Mouse (Mus musculus) CD4-positive, CD25-positive, alpha-beta regulatory T cell, adult 9 weeks (primary cell): ENCODE measurements around the gene 1700001P01Rik. TPM values are rescaled to one million over a fixed set of nuclear protein-coding genes. Genes with fewer than 3 reads are reported as not detected.

Experiments
- polyA plus RNA-seq: library from polyadenylated mRNA; unstranded; fragments of 100-300 nt; shearing (Covaris generic); gene quantifications from one replicate; pipeline ENCODE4 v1.2.1, GENCODE M21; 2017

Gene 1700001P01Rik
- polyA plus RNA-seq = not detected

DNA sequence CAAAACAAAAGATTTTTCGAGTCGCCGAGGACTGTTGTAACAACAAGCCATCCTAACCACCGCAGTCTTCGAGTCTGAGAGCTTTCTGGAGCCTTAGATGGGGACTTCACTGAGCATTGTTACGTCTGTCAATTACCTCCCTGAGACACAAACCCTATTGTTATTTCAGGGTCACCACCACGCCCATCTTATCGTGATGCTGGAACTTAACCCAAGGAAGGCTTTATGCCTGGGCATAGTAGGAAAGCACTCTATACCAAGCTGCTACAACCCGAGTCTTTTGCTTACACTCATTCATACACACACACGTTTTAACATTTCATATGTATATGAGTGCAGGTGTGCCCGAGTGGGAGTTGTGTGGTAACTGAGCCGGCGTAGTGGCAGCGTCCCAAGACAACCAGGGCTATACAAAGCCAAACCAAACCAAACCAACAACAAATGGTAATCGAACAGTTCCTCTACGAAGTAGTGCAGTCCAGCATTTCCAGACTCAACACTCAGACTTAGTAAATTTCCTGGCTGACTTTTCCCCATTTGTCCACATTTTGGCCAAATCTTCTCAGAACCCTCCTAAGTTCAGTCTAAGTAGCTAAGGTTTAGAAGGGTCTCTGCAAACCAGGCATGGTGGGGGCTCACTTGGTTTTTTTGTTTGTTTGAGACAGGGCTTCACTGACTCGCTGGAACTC, at the start of gene 1700001P01Rik:
Gene 1700001P01Rik, minus strand, starts transcription at position 111 of the 689 bp plus-strand sequence.

DNA sequence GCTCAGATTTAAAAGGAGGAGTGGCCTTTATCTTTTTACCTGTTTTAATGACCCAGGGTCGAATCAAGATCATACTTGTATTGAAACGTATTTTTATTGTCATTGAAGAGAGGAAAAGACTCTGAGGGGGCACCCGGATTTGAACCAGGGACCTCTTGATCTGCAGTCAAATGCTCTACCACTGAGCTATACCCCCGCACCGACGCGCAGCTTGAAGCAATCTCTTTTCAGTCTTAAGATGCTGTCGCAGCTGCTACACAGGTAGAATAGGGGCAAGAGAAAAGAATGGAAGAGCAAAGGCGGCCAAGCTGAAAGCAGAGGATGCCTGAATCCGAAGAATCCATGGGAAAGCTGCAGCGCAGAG, 23.0 kb upstream of the 1700001P01Rik start, which contains the start of gene Lasp1:
Gene Lasp1, plus strand, starts transcription at position 219 of the 364 bp plus-strand sequence.

GRCm38 (mm10) chr11:97781832-97782563, 6.3 kb upstream of the 1700001P01Rik start, which contains the start of gene Rpl23:
Rpl23 (minus strand) TSS chr11:97782437.

GRCm38 (mm10) chr11:97766154-97766881, 9.4 kb downstream of the 1700001P01Rik start, which contains the start of gene Cwc25:
Cwc25 (minus strand) TSS chr11:97766556.

DNA sequence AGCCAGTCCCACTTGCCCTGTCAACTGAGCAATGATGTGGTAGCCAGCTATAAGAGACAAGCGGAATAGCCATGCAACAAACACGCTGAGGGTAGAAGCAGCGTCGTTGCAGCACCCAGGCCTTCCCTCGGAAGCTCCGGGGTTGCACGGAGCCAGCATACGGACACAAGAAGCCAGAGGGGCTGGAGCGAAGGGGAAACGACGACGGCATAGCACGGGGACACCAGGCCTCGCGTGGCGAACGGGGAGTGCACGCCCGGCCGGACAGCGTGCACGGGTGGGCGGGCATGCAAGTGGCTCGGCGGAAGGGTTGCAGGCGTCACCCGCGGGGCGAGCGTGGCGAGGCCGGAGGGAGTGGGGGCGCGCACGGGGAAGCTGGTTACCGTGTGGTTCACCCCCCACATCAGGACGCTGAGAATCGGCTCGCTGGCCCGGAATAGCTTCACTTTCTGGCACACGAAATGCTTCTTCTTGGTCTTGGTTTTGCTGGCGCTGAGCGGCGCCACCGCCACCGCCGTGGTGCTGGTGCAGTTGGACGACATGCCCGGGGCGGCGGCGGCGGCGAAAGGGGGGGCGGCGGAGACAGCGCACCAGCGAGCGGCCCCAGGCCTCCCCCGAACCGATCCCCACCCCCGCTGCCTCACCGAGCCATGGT, 31.5 kb downstream of the 1700001P01Rik start, which contains the start of gene Pip4k2b:
Gene Pip4k2b, minus strand, starts transcription at position 642 of the 655 bp plus-strand sequence.

Other genes starting within 250 kb of the 1700001P01Rik start
- not detected for gene Srcin1, start 199.7 kb downstream of the 1700001P01Rik start, polyA plus RNA-seq
- 0.73 TPM for gene Epop, start 146.2 kb downstream of the 1700001P01Rik start, polyA plus RNA-seq
- gene Mllt6, start 112.5 kb downstream of the 1700001P01Rik start, polyA plus RNA-seq = 10.3 TPM
- 93.6 TPM for gene Cisd3, start 90.1 kb downstream of the 1700001P01Rik start, polyA plus RNA-seq
- 1.8 TPM for gene Pcgf2, start 75.4 kb downstream of the 1700001P01Rik start, polyA plus RNA-seq
- gene Psmb3, start 72.5 kb downstream of the 1700001P01Rik start, polyA plus RNA-seq = 537 TPM
- gene Pip4k2b, start 31.2 kb downstream of the 1700001P01Rik start, polyA plus RNA-seq = 2.0 TPM
- 32.5 TPM for gene Cwc25, start 9.4 kb downstream of the 1700001P01Rik start, polyA plus RNA-seq
- 695 TPM for gene Rpl23, start 6.5 kb upstream of the 1700001P01Rik start, polyA plus RNA-seq
- gene Lasp1, start 23.1 kb upstream of the 1700001P01Rik start, polyA plus RNA-seq = 240 TPM
- 0.77 TPM for gene B230217C12Rik, start 64.9 kb upstream of the 1700001P01Rik start, polyA plus RNA-seq
- 1.1 TPM for gene Fbxo47, start 108.2 kb upstream of the 1700001P01Rik start, polyA plus RNA-seq
- 1.4 TPM for gene Plxdc1, start 210.5 kb upstream of the 1700001P01Rik start, polyA plus RNA-seq
- gene Arl5c, start 220.3 kb upstream of the 1700001P01Rik start, polyA plus RNA-seq = 139 TPM
- gene Cacnb1, start 247.1 kb upstream of the 1700001P01Rik start, polyA plus RNA-seq = 4.9 TPM